Mouse (Mus musculus) large intestine, adult 2 months (tissue): Measurements from ENCODE around the gene Slc7a6. TPM values are rescaled to one million over a fixed set of nuclear protein-coding genes. Genes with fewer than 3 reads are reported as not detected.

Source experiments
- DNase-seq: peaks from one replicate; pipeline ENCODE4 v3.0.0-alpha.2; 2012; ENCODE audit warnings: low read depth, low spot score
- WGBS: fragments of 180-500 bp; shearing (Covaris S2); methylation state at CpG from one replicate; pipeline ENCODE4 v1.1.7; 2018; 5-methylcytosine and 5-hydroxymethylcytosine counted together
- polyA plus RNA-seq: library from polyadenylated mRNA; depleted of rRNA; stranded (reverse); fragments of >200 nt; gene quantifications from 2 replicates; pipeline ENCODE4 v1.2.3, GENCODE M21; 2012; rRNA removed

Slc7a6 gene
- polyA plus RNA-seq, 1 experiment: 7.7 TPM

GRCm38 (mm10) chr8:106234567-106235261 lies 66.1 kb downstream of the Slc7a6 start:
- DNase-seq: no peak
- 83% methylated on average over 17 of the region's 17 CpGs for WGBS

GRCm38 (mm10) chr8:106237106-106237505 lies 68.4 kb downstream of the Slc7a6 start:
- no peak for DNase-seq
- 59% methylated on average over 5 of the region's 5 CpGs for WGBS

Other genes starting within 250 kb of the Slc7a6 start
- gene Ctrl, start 235.0 kb upstream of the Slc7a6 start, polyA plus RNA-seq: 6.3 and 8.0 TPM in 2 replicates
- 659 and 697 TPM in 2 replicates for gene Psmb10, start 230.4 kb upstream of the Slc7a6 start, polyA plus RNA-seq
- 0.89 and 1.0 TPM in 2 replicates for gene Lcat, start 225.5 kb upstream of the Slc7a6 start, polyA plus RNA-seq
- gene Slc12a4, start 202.8 kb upstream of the Slc7a6 start, polyA plus RNA-seq: 9.0 and 12.6 TPM in 2 replicates
- 0.10 and 0.14 TPM in 2 replicates for gene Dpep3, start 189.4 kb upstream of the Slc7a6 start, polyA plus RNA-seq
- 7.2 and 9.9 TPM in 2 replicates for gene Dus2, start 177.5 kb upstream of the Slc7a6 start, polyA plus RNA-seq
- not detected in 2 replicates for gene Dpep2nb, start 162.9 kb upstream of the Slc7a6 start, polyA plus RNA-seq
- 6.3 and 6.7 TPM in 2 replicates for gene Ddx28, start 157.0 kb upstream of the Slc7a6 start, polyA plus RNA-seq
- gene Nfatc3, start 110.0 kb upstream of the Slc7a6 start, polyA plus RNA-seq: 14.8 and 27.1 TPM in 2 replicates
- gene Esrp2, start 31.9 kb upstream of the Slc7a6 start, polyA plus RNA-seq: 19.4 and 32.1 TPM in 2 replicates
- gene Pla2g15, start 18.5 kb upstream of the Slc7a6 start, polyA plus RNA-seq: 4.5 TPM in 2 replicates
- 15.0 and 19.2 TPM in 2 replicates for gene Slc7a6os, start 42.1 kb downstream of the Slc7a6 start, polyA plus RNA-seq
- 19.0 and 20.8 TPM in 2 replicates for gene Prmt7, start 42.1 kb downstream of the Slc7a6 start, polyA plus RNA-seq
- 54.3 and 81.6 TPM in 2 replicates for gene Smpd3, start 169.1 kb downstream of the Slc7a6 start, polyA plus RNA-seq
- gene Zfp90, start 246.5 kb downstream of the Slc7a6 start, polyA plus RNA-seq: 1.4 and 1.7 TPM in 2 replicates